Mouse (Mus musculus): ENCODE results near the gene Gli3.

GRCm38 (mm10) chr13:15577133-15577917, 114.3 kb downstream of the Gli3 start:
- no peak for TF ChIP-seq GATA1 (IDR thresholded peaks at IDR 0.05; ENCODE audit: low read length)
- TF ChIP-seq TAL1 (IDR thresholded peaks at IDR 0.05; ENCODE audit: low read length): no peak
